Mouse (Mus musculus): ENCODE results near the gene Lgals8.
A peak's percentile ranks its signal among the peaks of the same experiment; 100 is the strongest.

The Lgals8 gene

GRCm38 (mm10) chr13:12460881-12461729 lies 3.6 kb downstream of the Lgals8 start:
- DNase-seq (ENCODE audit: low spot score): peak; percentile 95

GRCm38 (mm10) chr13:12460443-12460842 lies 4.3 kb downstream of the Lgals8 start:
- DNase-seq (ENCODE audit: low spot score): peak; percentile 48

- no peak for DNase-seq (ENCODE audit: low spot score)
These were observed 8.0 kb downstream of the Lgals8 start for GRCm38 (mm10) chr13:12456711-12457110.

GRCm38 (mm10) chr13:12454686-12455390 lies 9.9 kb downstream of the Lgals8 start:
- DNase-seq (ENCODE audit: low spot score): no peak

GRCm38 (mm10) chr13:12453150-12453549 lies 11.6 kb downstream of the Lgals8 start:
- no peak for DNase-seq (ENCODE audit: low spot score)

- DNase-seq (ENCODE audit: low spot score): peak; percentile 8
These were observed 22.6 kb downstream of the Lgals8 start for GRCm38 (mm10) chr13:12442008-12442587.

- DNase-seq (ENCODE audit: low spot score): no peak
These were observed 23.9 kb downstream of the Lgals8 start for GRCm38 (mm10) chr13:12440813-12441212.

GRCm38 (mm10) chr13:12439586-12439985 lies 25.2 kb downstream of the Lgals8 start:
- DNase-seq (ENCODE audit: low spot score): no peak

- no peak for DNase-seq (ENCODE audit: low spot score)
These were observed 30.9 kb downstream of the Lgals8 start for GRCm38 (mm10) chr13:12433843-12434242.

- no peak for DNase-seq (ENCODE audit: low spot score)
These were observed 36.2 kb downstream of the Lgals8 start for GRCm38 (mm10) chr13:12428556-12428955.

GRCm38 (mm10) chr13:12420596-12420995 lies 44.1 kb downstream of the Lgals8 start:
- DNase-seq (ENCODE audit: low spot score): no peak

- no peak for DNase-seq (ENCODE audit: low spot score)
These were observed 52.7 kb downstream of the Lgals8 start for GRCm38 (mm10) chr13:12412016-12412415.

- no peak for DNase-seq (ENCODE audit: low spot score)
These were observed 56.2 kb downstream of the Lgals8 start for GRCm38 (mm10) chr13:12408343-12409066.

GRCm38 (mm10) chr13:12395571-12395970 lies 69.2 kb downstream of the Lgals8 start:
- DNase-seq (ENCODE audit: low spot score): no peak

- peak; percentile 89 for DNase-seq (ENCODE audit: low spot score)
These were observed 69.9 kb downstream of the Lgals8 start, which contains the start of gene Heatr1 for GRCm38 (mm10) chr13:12394609-12395505. Gene Heatr1 (plus strand): TSS chr13:12395027.
